Mouse (Mus musculus): ENCODE data around the gene Hmga2.
"Not testable (repeated sequence)": the region's sequence is repeated elsewhere in the genome, so short reads cannot be mapped to it uniquely, and the experiment has no call there.

The Hmga2 gene

GRCm38 (mm10) chr10:120365380-120366172, 110.7 kb downstream of the Hmga2 start:
- in situ Hi-C loops (cut with MboI; ENCODE audit: low sequenced_read_pairs): no loop called here

DNA sequence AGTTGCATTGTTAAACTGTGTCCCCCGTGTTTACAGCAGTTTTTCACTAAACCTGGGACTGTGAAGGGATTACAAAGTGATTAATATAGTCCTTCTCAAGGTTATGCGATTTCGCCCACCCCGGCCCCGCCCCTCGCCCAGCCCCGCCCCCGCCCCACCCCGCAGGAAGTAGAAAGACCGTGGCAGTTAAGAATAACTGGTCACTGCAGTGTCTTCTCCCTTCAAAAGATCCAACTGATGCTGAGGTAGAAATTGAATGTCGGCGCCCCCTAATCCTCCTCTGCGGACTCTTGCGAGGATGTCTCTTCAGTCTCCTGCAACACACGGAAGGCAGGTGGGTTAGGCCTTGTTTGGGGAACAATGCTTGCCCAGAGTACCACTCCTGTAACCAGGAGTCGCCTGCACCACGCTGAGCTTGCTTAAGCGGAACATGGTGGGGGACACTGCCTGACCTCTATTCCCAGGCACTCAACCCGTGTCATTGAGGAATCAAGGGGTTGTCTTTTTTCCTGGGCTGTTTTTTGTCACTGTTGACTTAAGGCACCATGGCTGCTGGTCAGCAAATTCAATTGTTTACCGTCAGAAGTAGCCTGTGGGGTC, 112.2 kb downstream of the Hmga2 start:
- in situ Hi-C loops (cut with MboI; ENCODE audit: low sequenced_read_pairs): no loop called here

DNA sequence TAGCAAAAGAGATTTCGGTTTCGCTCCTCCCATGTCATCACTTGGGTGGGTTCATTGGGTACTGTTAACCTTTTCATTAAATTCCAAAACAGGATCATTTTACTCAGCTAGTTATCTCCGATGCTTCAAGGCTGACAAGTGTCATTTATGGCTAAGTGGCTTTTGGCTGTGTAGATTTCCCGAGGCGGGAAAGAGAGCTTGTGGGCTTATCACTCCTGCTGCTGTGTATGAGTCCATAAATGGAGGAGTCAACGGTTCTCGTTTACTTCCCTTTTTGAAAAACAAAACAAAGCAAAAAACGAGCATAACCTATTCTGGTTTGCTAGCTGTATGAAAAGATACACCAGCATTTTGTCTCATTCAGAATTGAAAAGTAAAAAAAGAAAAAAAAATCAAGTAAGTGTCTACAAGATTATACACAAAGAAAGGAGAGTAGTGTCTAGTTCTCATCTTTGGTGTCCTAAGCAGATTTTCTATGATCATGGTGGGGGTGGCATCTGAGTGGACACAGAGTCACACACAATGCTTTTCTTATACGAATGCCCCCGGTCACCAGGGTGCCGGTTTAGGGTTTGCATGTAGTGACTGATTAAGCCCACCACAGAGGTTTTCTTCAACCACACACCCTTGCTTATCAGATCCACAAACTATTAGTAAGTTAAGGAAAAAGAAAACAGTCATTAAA, 112.8 kb downstream of the Hmga2 start:
- in situ Hi-C loops (cut with MboI; ENCODE audit: low sequenced_read_pairs): not testable (repeated sequence)

DNA sequence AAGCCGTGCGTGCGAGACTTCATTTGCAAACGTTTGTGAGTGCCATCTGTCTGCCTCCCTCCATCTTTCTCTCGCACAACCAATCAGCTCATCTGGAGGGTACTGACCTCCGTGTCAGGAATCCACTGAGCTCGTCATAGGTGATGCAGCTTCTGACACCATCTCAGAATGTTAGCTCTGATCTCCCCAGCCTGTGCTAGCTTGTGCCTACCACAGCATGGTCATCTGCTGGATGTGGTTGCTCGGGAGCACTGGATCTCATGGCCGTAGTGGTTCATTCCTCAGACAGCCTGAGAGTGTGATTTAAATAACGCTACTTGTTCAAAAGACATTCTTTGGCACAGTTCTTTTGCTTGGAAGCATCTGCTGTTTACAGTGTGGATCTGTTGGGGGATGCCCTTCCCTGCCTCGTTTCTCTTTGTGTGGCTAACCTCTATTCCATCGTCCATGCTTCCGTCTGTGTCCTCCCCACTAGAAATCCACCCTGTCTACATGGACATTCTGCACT, 121.7 kb downstream of the Hmga2 start:
- in situ Hi-C loops (cut with MboI; ENCODE audit: low sequenced_read_pairs): no loop called here

GRCm38 (mm10) chr10:120345325-120345724, 130.9 kb downstream of the Hmga2 start:
- in situ Hi-C loops (cut with MboI; ENCODE audit: low sequenced_read_pairs): no loop called here

- in situ Hi-C loops (cut with MboI; ENCODE audit: low sequenced_read_pairs): no loop called here
Measured at GRCm38 (mm10) chr10:120344558-120345318, 131.5 kb downstream of the Hmga2 start.

GRCm38 (mm10) chr10:120339906-120340305, 136.4 kb downstream of the Hmga2 start:
- in situ Hi-C loops (cut with MboI; ENCODE audit: low sequenced_read_pairs): not testable (repeated sequence)

GRCm38 (mm10) chr10:120339324-120339723, 136.9 kb downstream of the Hmga2 start:
- in situ Hi-C loops (cut with MboI; ENCODE audit: low sequenced_read_pairs): no loop called here

DNA sequence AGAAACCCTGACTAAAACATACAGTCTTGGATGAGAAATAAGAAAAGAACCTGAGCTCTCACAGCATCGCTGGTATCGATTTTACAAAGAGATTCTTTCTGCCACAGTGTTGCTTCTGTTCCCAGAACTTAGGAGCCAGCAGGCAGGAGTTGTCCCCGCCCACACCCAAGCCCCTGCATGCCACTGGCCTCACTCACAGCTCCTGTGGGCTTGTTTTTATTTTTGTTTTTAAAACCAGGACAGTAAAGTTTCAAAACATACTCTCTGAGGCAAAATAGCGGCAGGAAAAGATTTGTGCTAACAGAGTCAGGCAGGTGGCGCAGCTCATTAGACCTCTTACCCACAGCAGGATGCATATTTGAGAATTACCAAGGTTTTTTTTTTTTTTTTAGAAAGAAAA, 137.4 kb downstream of the Hmga2 start:
- in situ Hi-C loops (cut with MboI; ENCODE audit: low sequenced_read_pairs): no loop called here

DNA sequence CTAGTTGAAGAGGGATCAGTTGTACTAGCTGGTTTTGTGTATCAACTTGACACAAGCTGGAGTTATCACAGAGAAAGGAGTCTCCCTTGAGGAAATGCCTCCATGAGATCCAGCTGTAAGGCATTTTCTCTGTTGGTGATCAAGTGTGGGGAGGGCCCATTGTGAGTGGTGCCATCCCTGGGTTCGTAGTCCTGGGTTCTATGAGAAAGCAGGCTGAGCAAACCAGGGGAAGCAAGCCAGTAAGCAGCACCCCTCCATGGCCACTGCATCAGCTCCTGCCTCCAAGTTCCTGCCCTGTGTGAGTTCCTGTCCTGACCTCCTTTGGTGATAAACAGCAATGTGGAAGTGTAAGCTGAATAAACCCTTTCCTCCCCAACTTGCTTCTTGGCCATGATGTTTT, 137.8 kb downstream of the Hmga2 start:
- in situ Hi-C loops (cut with MboI; ENCODE audit: low sequenced_read_pairs): not testable (repeated sequence)

GRCm38 (mm10) chr10:120327946-120328345, 148.3 kb downstream of the Hmga2 start:
- in situ Hi-C loops (cut with MboI; ENCODE audit: low sequenced_read_pairs): no loop called here

- in situ Hi-C loops (cut with MboI; ENCODE audit: low sequenced_read_pairs): no loop called here
Measured at GRCm38 (mm10) chr10:120323584-120324203, 152.6 kb downstream of the Hmga2 start.

- in situ Hi-C loops (cut with MboI; ENCODE audit: low sequenced_read_pairs): no loop called here
Measured at GRCm38 (mm10) chr10:120322815-120323214, 153.5 kb downstream of the Hmga2 start.

- in situ Hi-C loops (cut with MboI; ENCODE audit: low sequenced_read_pairs): no loop called here
Measured at GRCm38 (mm10) chr10:120319614-120320013, 156.7 kb downstream of the Hmga2 start.

Measured in CH12F3 (cell line).